10 mouse cellular contexts compared by ENCODE assay signal in the genomic region with DNA sequence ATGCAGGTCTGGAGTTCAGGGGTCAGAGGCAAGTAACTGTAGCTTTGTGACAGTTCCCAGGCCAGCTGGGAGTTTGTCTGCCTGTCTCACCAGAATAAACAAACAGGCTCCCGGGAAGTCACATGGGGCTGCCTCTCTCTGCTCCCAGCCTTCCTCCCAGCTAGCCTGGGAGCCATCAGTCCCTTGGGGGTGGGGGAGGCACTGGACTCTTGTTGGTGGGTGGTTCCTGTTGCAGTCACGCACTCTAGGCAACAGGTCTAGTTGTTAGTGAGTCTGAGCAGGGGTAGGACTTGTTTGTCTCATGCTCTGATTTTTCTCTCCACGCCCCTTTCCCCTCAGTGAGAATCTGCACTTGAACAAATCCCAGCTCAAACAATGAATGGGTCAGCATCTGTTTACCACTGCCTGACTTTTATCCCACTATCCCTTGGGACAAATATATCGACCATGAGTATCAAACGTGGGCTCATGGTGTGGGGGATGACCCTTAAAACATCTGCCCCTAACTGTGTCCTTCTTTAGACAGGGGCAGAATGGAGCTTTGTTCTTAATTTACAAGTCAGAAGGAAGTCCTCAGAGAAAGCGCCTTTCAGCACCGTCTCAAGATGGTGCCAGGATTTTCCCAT. TPM values are rescaled to one million over a fixed set of nuclear protein-coding genes. Genes with fewer than 3 reads are reported as not detected.
DNase-seq lines count a peak whose midpoint lies in the region; ATAC-seq and TF ChIP-seq lines count a peak whose summit lies in the region.
"Had no signal": no experiment of that assay in that cellular context is flagged by ENCODE, and none has a peak within 500 bp of the region (broad histone marks: within the 10 kb centered on the region; RNA-seq: fewer than 3 reads in every experiment).

No protein-coding gene starts in this region.

- peak overlapping the region; percentile 52 for H3K27ac ChIP-seq in heart, adult 2 months
- no peak overlapping the region for H3K27ac ChIP-seq in embryonic facial prominence, embryonic 13.5 days
- peak overlapping the region; percentile 95 for H3K27ac ChIP-seq in liver, postnatal 0 days (ENCODE audit: low read depth)

- no peaks in the 10 kb centered on the region for H3K27me3 ChIP-seq in heart, adult 2 months (ENCODE audit: control insufficient read depth, insufficient read depth, low read length)
- H3K27me3 ChIP-seq in E14TG2a.4 (ENCODE audit: insufficient read depth, low read length), result no peaks in the 10 kb centered on the region
- no peaks in the 10 kb centered on the region for H3K27me3 ChIP-seq in embryonic facial prominence, embryonic 13.5 days
- no peaks in the 10 kb centered on the region for H3K27me3 ChIP-seq in liver, postnatal 0 days (ENCODE audit: insufficient read depth, low read length)

- peak; percentile 35; the same call in 1 of the 2 replicates for TF ChIP-seq POLR2A in heart, adult 2 months (IDR thresholded peaks at IDR 0.05; ENCODE audit: insufficient read depth, low read depth, low read length)

- no peak overlapping the region for H3K4me2 ChIP-seq in embryonic facial prominence, embryonic 13.5 days
- H3K4me2 ChIP-seq in liver, postnatal 0 days (ENCODE audit: low read depth, low read length), result no peak overlapping the region

- TF ChIP-seq CTCF in heart, adult 2 months (IDR thresholded peaks at IDR 0.05), result no peak
- TF ChIP-seq CTCF in E14TG2a.4 (conservative IDR thresholded peaks at IDR 0.05; ENCODE audit: low read length), result no peak
- TF ChIP-seq CTCF in liver, postnatal 0 days (IDR thresholded peaks at IDR 0.05; ENCODE audit: low read depth), result no peak

- peaks cover 3% of the 10 kb centered on the region; the same call in 1 of the 2 replicates for H3K4me1 ChIP-seq in heart, adult 2 months (ENCODE audit: control insufficient read depth, insufficient read depth, low read length)
- H3K4me1 ChIP-seq in E14TG2a.4 (replicated peaks; ENCODE audit: low read depth, low read length), result peaks cover 73% of the 10 kb centered on the region
- peaks cover 14% of the 10 kb centered on the region for H3K4me1 ChIP-seq in embryonic facial prominence, embryonic 13.5 days
- H3K4me1 ChIP-seq in liver, postnatal 0 days (ENCODE audit: insufficient read depth), result peaks cover 14% of the 10 kb centered on the region

- no peaks in the 10 kb centered on the region for H3K36me3 ChIP-seq in heart, adult 2 months (ENCODE audit: control insufficient read depth, insufficient read depth, low read length)
- H3K36me3 ChIP-seq in E14TG2a.4 (ENCODE audit: insufficient read depth, low read length), result no peaks in the 10 kb centered on the region
- H3K36me3 ChIP-seq in embryonic facial prominence, embryonic 13.5 days, result no peaks in the 10 kb centered on the region
- no peaks in the 10 kb centered on the region for H3K36me3 ChIP-seq in liver, postnatal 0 days (replicated peaks; ENCODE audit: insufficient read depth, low read length)

- no peak for TF ChIP-seq EP300 in heart, adult 2 months (IDR thresholded peaks at IDR 0.05; ENCODE audit: insufficient read depth, low read depth, low read length)
- TF ChIP-seq EP300 in liver, postnatal 0 days (IDR thresholded peaks at IDR 0.05; ENCODE audit: low read depth), result peak; percentile 88

- DNase-seq in heart, adult 2 months, result peak in 1 of 2 experiments; percentile 46
- DNase-seq in heart, postnatal 14 days, result no peak
- peak; percentile 74 for DNase-seq in liver, postnatal 0 days
- no peak for DNase-seq in thymus, postnatal 14 days
- no peak for DNase-seq in Muller cell, postnatal 12 days (ENCODE audit: inconsistent ontology term)
- no peak for DNase-seq in cerebellum, postnatal 10 days
- DNase-seq: B cell, adult 2 months had no signal

- no peak overlapping the region for H3K9ac ChIP-seq in heart, adult 2 months (ENCODE audit: low read depth, low read length)
- 0 out of 2 replicates have a peak overlapping the region, but pooled peaks have one; percentile 3 for H3K9ac ChIP-seq in embryonic facial prominence, embryonic 13.5 days
- 0 out of 2 replicates have a peak overlapping the region, but pooled peaks have one; percentile 38 for H3K9ac ChIP-seq in liver, postnatal 0 days (replicated peaks)

- no peaks in the 10 kb centered on the region for H3K9me3 ChIP-seq in E14TG2a.4 (ENCODE audit: low read length)
- H3K9me3 ChIP-seq in embryonic facial prominence, embryonic 13.5 days, result no peaks in the 10 kb centered on the region
- H3K9me3 ChIP-seq in liver, postnatal 0 days (ENCODE audit: low read length), result no peaks in the 10 kb centered on the region

- no peak for ATAC-seq in embryonic facial prominence, embryonic 13.5 days (ENCODE audit: insufficient number of reproducible peaks, insufficient read depth, low FRiP score, low TSS enrichment, low read depth)
- ATAC-seq in liver, postnatal 0 days, result peak; percentile 84
- ATAC-seq: activated CD4-positive, CD25-positive, alpha-beta regulatory T cell, adult 4 months had no signal

- no peak overlapping the region for H3K4me3 ChIP-seq in heart, adult 2 months
- H3K4me3 ChIP-seq in E14TG2a.4 (replicated peaks; ENCODE audit: low read length), result peak overlapping the region; percentile 29
- no peak overlapping the region for H3K4me3 ChIP-seq in embryonic facial prominence, embryonic 13.5 days
- no peak overlapping the region for H3K4me3 ChIP-seq in liver, postnatal 0 days (ENCODE audit: low read depth, low read length)

- H3K79me2 ChIP-seq in heart, adult 2 months (replicated peaks; ENCODE audit: control insufficient read depth, insufficient read depth, low read length), result no peaks in the 10 kb centered on the region

- intact Hi-C loops in heart, adult 2 months (cut with DNase I), result no loop called here
- intact Hi-C loops in heart, postnatal 14 days (cut with DNase I), result no loop called here

- WGBS in heart, adult 2 months, result 51% methylated on average over 7 of the region's 7 CpGs
- 30% methylated on average over 7 of the region's 7 CpGs for WGBS in embryonic facial prominence, embryonic 13.5 days
- 39% methylated on average over 7 of the region's 7 CpGs for WGBS in liver, postnatal 0 days (ENCODE audit: insufficient replicate concordance)

RNA-seq across cellular contexts. Expression of gene Slc25a33, which starts 24.7 kb away (rescaled TPM):
- 10 to 100 TPM; 22.3 to 26.0 TPM for total RNA-seq in heart, adult 2 months (2021)
- polyA plus RNA-seq in heart, adult 2 months (2012; rRNA removed), result 19.0 and 20.3 TPM in 2 replicates
- 10 to 100 TPM; 16.2 to 24.2 TPM for total RNA-seq in heart, postnatal 14 days (2021)
- 12.3 and 13.2 TPM in 2 replicates for polyA plus RNA-seq in embryonic facial prominence, embryonic 13.5 days (2015; fragmentation: Nextera tagmentation; extraction: Ambion mirVana)
- polyA plus RNA-seq in liver, postnatal 0 days (2015; fragmentation: Nextera tagmentation; extraction: Ambion mirVana), result 52.2 and 53.2 TPM in 2 replicates
